Mouse (Mus musculus) thymus, adult 2 months (tissue): ENCODE data around the gene Ptpn21.

Experiments
- CTCF ChIP-seq: fragments of 200-500 bp; IDR thresholded peaks from 2 replicates; pipeline ENCODE4 v1.5.1; 2012; ENCODE audit warnings: mild to moderate bottlenecking, control low read depth, low read length, moderate library complexity, borderline replicate concordance; ENCODE audit not compliant: control insufficient read depth, poor library complexity, insufficient read depth; ENCODE audit errors: extremely low read depth
- POLR2A ChIP-seq: fragments of 200-500 bp; IDR thresholded peaks from 2 replicates; pipeline ENCODE4 v1.6.1; 2012; ENCODE audit warnings: mild to moderate bottlenecking, low read length, control low read depth, moderate library complexity; ENCODE audit not compliant: control insufficient read depth, poor library complexity, insufficient read depth; ENCODE audit errors: extremely low read depth

DNA sequence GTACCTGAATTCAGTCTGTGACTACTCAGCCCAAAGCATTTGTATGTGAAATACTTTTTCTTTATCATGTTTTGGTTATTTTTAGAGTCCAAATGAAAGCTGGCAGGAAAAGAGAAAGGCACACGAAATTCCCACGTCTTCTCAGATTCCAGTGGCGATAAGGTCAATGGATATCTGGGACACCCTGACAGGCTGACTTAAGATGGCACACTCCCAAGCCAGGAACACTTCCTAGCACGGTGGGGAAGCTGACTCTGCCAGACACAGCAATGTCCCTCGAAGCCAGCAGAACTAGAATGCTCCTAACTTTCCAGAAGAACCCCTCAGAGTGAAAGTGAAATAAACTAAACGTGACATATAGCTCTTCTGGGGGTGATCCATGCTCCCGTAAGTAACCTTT lies 10.0 kb downstream of the Ptpn21 start:
- TF ChIP-seq POLR2A (no peak), CTCF (no peak)
